Mouse (Mus musculus) C2C12 (cell line): ENCODE data around the gene Sp9.

Source experiments
- CEBPB ChIP-seq: IDR thresholded peaks from one replicate; pipeline ENCODE4 v1.6.1; 2011; ENCODE audit warnings: low read depth, mild to moderate bottlenecking, control low read depth, moderate library complexity
- CTCF ChIP-seq: IDR thresholded peaks from one replicate; pipeline ENCODE4 v1.5.1; 2011; ENCODE audit not compliant: control insufficient read depth, insufficient read depth, insufficient read length

- TF ChIP-seq CTCF (no peak), CEBPB (no peak)
These were observed 6.0 kb downstream of the Sp9 start for GRCm38 (mm10) chr2:73277709-73278075.
